Mouse (Mus musculus) hindbrain, postnatal 0 days (tissue): ENCODE data around the gene Rps6ka4. TPM values are rescaled to one million over a fixed set of nuclear protein-coding genes. Genes with fewer than 3 reads are reported as not detected.

Experiments used
- ATAC-seq: fragments of 200-750 bp; cut with Nextera tagmentation; 2 replicates; pipeline ENCODE4 v1.8.0; 2017; ENCODE audit warnings: mild to moderate bottlenecking, moderate TSS enrichment, moderate library complexity
- DNase-seq: peaks from one replicate; pipeline ENCODE4 v3.0.0-alpha.2; 2015; ENCODE audit warnings: low spot score
- H3K27ac ChIP-seq: fragments of 300-500 bp; sonication (generic); 2 replicates; pipeline ENCODE4 v1.5.1; 2014; ENCODE audit warnings: mild to moderate bottlenecking
- H3K27me3 ChIP-seq: fragments of 300-500 bp; sonication (generic); 2 replicates; pipeline ENCODE4 v1.6.1; 2014; ENCODE audit warnings: low read length, mixed read lengths; ENCODE audit not compliant: insufficient read depth
- H3K36me3 ChIP-seq: fragments of 300-500 bp; sonication (generic); 2 replicates; pipeline ENCODE4 v1.6.1; 2014; ENCODE audit warnings: low read length, mixed read lengths; ENCODE audit not compliant: insufficient read depth
- H3K4me1 ChIP-seq: fragments of 300-500 bp; sonication (generic); 2 replicates; pipeline ENCODE4 v1.6.1; 2014; ENCODE audit warnings: antibody characterized with exemption, low read length, mixed read lengths; ENCODE audit not compliant: insufficient read depth
- H3K4me2 ChIP-seq: fragments of 300-500 bp; sonication (generic); 2 replicates; pipeline ENCODE4 v1.6.1; 2014; ENCODE audit warnings: low read depth, mild to moderate bottlenecking, low read length, moderate library complexity, mixed read lengths
- H3K4me3 ChIP-seq: fragments of 300-500 bp; sonication (generic); 2 replicates; pipeline ENCODE4 v1.5.1; 2014; ENCODE audit warnings: low read length
- H3K9ac ChIP-seq: fragments of 300-500 bp; sonication (generic); replicated peaks from 2 replicates; pipeline ENCODE4 v1.6.1; 2014; ENCODE audit warnings: mild to moderate bottlenecking, low read length, moderate library complexity, mixed read lengths
- H3K9me3 ChIP-seq: fragments of 300-500 bp; sonication (generic); 2 replicates; pipeline ENCODE4 v1.6.1; 2016; ENCODE audit warnings: low read length, mixed read lengths
- CTCF ChIP-seq: IDR thresholded peaks from 2 replicates; pipeline ENCODE4 v1.5.1; 2016; ENCODE audit warnings: antibody characterized with exemption, control low read depth, low read depth
- WGBS: fragments of 180-500 bp; shearing (Covaris S2); extraction: QIAGEN DNeasy Blood & Tissue Kit; methylation state at CpG from one replicate; pipeline ENCODE4 v1.1.7; 2014; 5-methylcytosine and 5-hydroxymethylcytosine counted together
- polyA plus RNA-seq: library from polyadenylated mRNA; unstranded; fragments of >200 nt; fragmentation: Nextera tagmentation; extraction: Ambion mirVana; gene quantifications from 2 replicates; pipeline ENCODE4 v1.2.1, GENCODE M21; 2015
- total RNA-seq: library from RNA; depleted of rRNA; stranded (reverse); fragments of >200 nt; gene quantifications from 2 replicates; pipeline ENCODE4 v1.2.3, GENCODE M21; 2014

Rps6ka4 gene
- total and polyA plus RNA-seq, 2 experiments from 2014 or later: 22.1 to 26.0 TPM

- Histone ChIP-seq H3K36me3 (no peaks in the 10 kb centered on the region), H3K4me1 (no peaks in the 10 kb centered on the region), H3K4me3 (no peak overlapping the region), H3K9me3 (no peaks in the 10 kb centered on the region), H3K27me3 (no peaks in the 10 kb centered on the region), H3K9ac (no peak overlapping the region), H3K4me2 (no peak overlapping the region), H3K27ac (no peak overlapping the region)
- WGBS: 64% methylated on average over 5 of the region's 5 CpGs
- TF ChIP-seq CTCF: peak; percentile 62
- DNase-seq (no peak), ATAC-seq (no peak)
Measured at GRCm38 (mm10) chr19:6871574-6872271, 31.3 kb upstream of the Rps6ka4 start.

- ATAC-seq (no peak), DNase-seq (no peak)
- Histone ChIP-seq H3K27me3 (no peaks in the 10 kb centered on the region), H3K4me2 (no peak overlapping the region), H3K27ac (no peak overlapping the region), H3K9me3 (no peaks in the 10 kb centered on the region), H3K9ac (no peak overlapping the region), H3K4me1 (no peaks in the 10 kb centered on the region), H3K36me3 (no peaks in the 10 kb centered on the region), H3K4me3 (no peak overlapping the region)
- 10% methylated on average over 5 of the region's 5 CpGs for WGBS
- TF ChIP-seq CTCF: no peak
Measured at GRCm38 (mm10) chr19:6869355-6869754, 28.9 kb upstream of the Rps6ka4 start.

GRCm38 (mm10) chr19:6861451-6861850, 21.0 kb upstream of the Rps6ka4 start:
- Histone ChIP-seq H3K9me3 (no peaks in the 10 kb centered on the region), H3K4me3 (no peak overlapping the region), H3K27ac (no peak overlapping the region), H3K9ac (no peak overlapping the region), H3K4me1 (no peaks in the 10 kb centered on the region), H3K36me3 (no peaks in the 10 kb centered on the region), H3K4me2 (no peak overlapping the region), H3K27me3 (no peaks in the 10 kb centered on the region)
- TF ChIP-seq CTCF: no peak
- ATAC-seq (no peak), DNase-seq (no peak)
- WGBS: 93% methylated on average over 4 of the region's 4 CpGs

- no peak overlapping the region for H3K27ac ChIP-seq
- DNase-seq (no peak), ATAC-seq (no peak)
- no peak overlapping the region for H3K4me3 ChIP-seq
- H3K27me3 ChIP-seq: no peaks in the 10 kb centered on the region
- peaks cover 4% of the 10 kb centered on the region; the same call in 1 of the 2 replicates for H3K4me1 ChIP-seq
- no peaks in the 10 kb centered on the region for H3K36me3 ChIP-seq
- H3K9me3 ChIP-seq: no peaks in the 10 kb centered on the region
- WGBS: 79% methylated on average over 6 of the region's 6 CpGs
- no peak overlapping the region for H3K9ac ChIP-seq
- no peak overlapping the region for H3K4me2 ChIP-seq
- TF ChIP-seq CTCF: no peak
Measured at GRCm38 (mm10) chr19:6860706-6861105, 20.3 kb upstream of the Rps6ka4 start.

GRCm38 (mm10) chr19:6859971-6860370, 19.5 kb upstream of the Rps6ka4 start:
- no peak for ATAC-seq
- Histone ChIP-seq H3K4me3 (no peak overlapping the region), H3K27ac (no peak overlapping the region), H3K27me3 (no peaks in the 10 kb centered on the region), H3K36me3 (no peaks in the 10 kb centered on the region), H3K9ac (no peak overlapping the region), H3K9me3 (no peaks in the 10 kb centered on the region), H3K4me2 (no peak overlapping the region), H3K4me1 (peaks cover 6% of the 10 kb centered on the region; the same call in 1 of the 2 replicates)
- WGBS: 86% methylated on average over 3 of the region's 3 CpGs
- no peak for DNase-seq
- no peak for TF ChIP-seq CTCF

- H3K27ac ChIP-seq: no peak overlapping the region
- H3K9ac ChIP-seq: no peak overlapping the region
- DNase-seq (no peak), ATAC-seq (no peak)
- no peaks in the 10 kb centered on the region for H3K9me3 ChIP-seq
- no peaks in the 10 kb centered on the region for H3K27me3 ChIP-seq
- H3K4me1 ChIP-seq: peaks cover 6% of the 10 kb centered on the region; the same call in 1 of the 2 replicates
- TF ChIP-seq CTCF: no peak
- H3K4me3 ChIP-seq: no peak overlapping the region
- WGBS: 76% methylated on average over 2 of the region's 2 CpGs
- no peaks in the 10 kb centered on the region for H3K36me3 ChIP-seq
- H3K4me2 ChIP-seq: no peak overlapping the region
Measured at GRCm38 (mm10) chr19:6859032-6859651, 18.7 kb upstream of the Rps6ka4 start.

GRCm38 (mm10) chr19:6858031-6858430, 17.6 kb upstream of the Rps6ka4 start, which contains the start of gene Ccdc88b:
Gene Ccdc88b, minus strand, starts transcription at chr19:6858211.
- no peaks in the 10 kb centered on the region for H3K27me3 ChIP-seq
- WGBS: 79% methylated on average over 7 of the region's 7 CpGs
- H3K27ac ChIP-seq: no peak within 1 kb of the TSS
- ATAC-seq (no peak), DNase-seq (no peak)
- H3K9ac ChIP-seq: no peak within 1 kb of the TSS
- H3K9me3 ChIP-seq: no peaks in the 10 kb centered on the region
- peaks cover 6% of the 10 kb centered on the region; the same call in 1 of the 2 replicates for H3K4me1 ChIP-seq
- H3K4me3 ChIP-seq: no peak within 1 kb of the TSS
- no peaks in the 10 kb centered on the region for H3K36me3 ChIP-seq
- TF ChIP-seq CTCF: no peak
- H3K4me2 ChIP-seq: no peak within 1 kb of the TSS
